Mouse (Mus musculus) heart, embryonic 13.5 days (tissue): ENCODE data around the gene Ercc1. TPM values are rescaled to one million over a fixed set of nuclear protein-coding genes. Genes with fewer than 3 reads are reported as not detected.

ENCODE experiments used
- ATAC-seq: fragments of 200-750 bp; cut with Nextera tagmentation; 2 replicates; pipeline ENCODE4 v1.8.0; 2017; ENCODE audit warnings: moderate TSS enrichment; ENCODE audit not compliant: insufficient number of reproducible peaks, low FRiP score, low TSS enrichment; ENCODE audit errors: extremely low read depth
- H3K27ac ChIP-seq: fragments of 300-500 bp; sonication (generic); replicated peaks from 2 replicates; pipeline ENCODE4 v1.5.1; 2015; ENCODE audit warnings: moderate library complexity, mild to moderate bottlenecking, inconsistent platforms
- H3K27me3 ChIP-seq: fragments of 300-500 bp; sonication (generic); replicated peaks from 2 replicates; pipeline ENCODE4 v1.6.1; 2015; ENCODE audit warnings: mild to moderate bottlenecking, inconsistent platforms
- H3K36me3 ChIP-seq: fragments of 300-500 bp; sonication (generic); 2 replicates; pipeline ENCODE4 v1.6.1; 2015; ENCODE audit warnings: mild to moderate bottlenecking, inconsistent platforms
- H3K4me1 ChIP-seq: fragments of 300-500 bp; sonication (generic); 2 replicates; pipeline ENCODE4 v1.6.1; 2015; ENCODE audit warnings: inconsistent platforms
- H3K4me2 ChIP-seq: fragments of 300-500 bp; sonication (generic); 2 replicates; pipeline ENCODE4 v1.6.1; 2015; ENCODE audit warnings: inconsistent platforms, mild to moderate bottlenecking, moderate library complexity
- H3K4me3 ChIP-seq: fragments of 300-500 bp; sonication (generic); 2 replicates; pipeline ENCODE4 v1.5.1; 2015; ENCODE audit warnings: moderate library complexity, mild to moderate bottlenecking, inconsistent platforms
- H3K9ac ChIP-seq: fragments of 300-500 bp; sonication (generic); 2 replicates; pipeline ENCODE4 v1.6.1; 2015; ENCODE audit warnings: inconsistent platforms, mild to moderate bottlenecking, moderate library complexity
- H3K9me3 ChIP-seq: fragments of 300-500 bp; sonication (generic); 2 replicates; pipeline ENCODE4 v1.6.1; 2016; ENCODE audit warnings: inconsistent platforms
- WGBS: fragments of 180-500 bp; shearing (Covaris S2); methylation state at CpG from one replicate; pipeline ENCODE4 v1.1.7; 2015; ENCODE audit warnings: mixed read lengths; 5-methylcytosine and 5-hydroxymethylcytosine counted together
- polyA plus RNA-seq: library from polyadenylated mRNA; unstranded; fragments of >200 nt; fragmentation: Nextera tagmentation; extraction: Ambion mirVana; gene quantifications from 2 replicates; pipeline ENCODE4 v1.2.1, GENCODE M21; 2015

Ercc1 gene
- polyA plus RNA-seq, 1 experiment from 2014 or later, result 62.7 TPM

DNA sequence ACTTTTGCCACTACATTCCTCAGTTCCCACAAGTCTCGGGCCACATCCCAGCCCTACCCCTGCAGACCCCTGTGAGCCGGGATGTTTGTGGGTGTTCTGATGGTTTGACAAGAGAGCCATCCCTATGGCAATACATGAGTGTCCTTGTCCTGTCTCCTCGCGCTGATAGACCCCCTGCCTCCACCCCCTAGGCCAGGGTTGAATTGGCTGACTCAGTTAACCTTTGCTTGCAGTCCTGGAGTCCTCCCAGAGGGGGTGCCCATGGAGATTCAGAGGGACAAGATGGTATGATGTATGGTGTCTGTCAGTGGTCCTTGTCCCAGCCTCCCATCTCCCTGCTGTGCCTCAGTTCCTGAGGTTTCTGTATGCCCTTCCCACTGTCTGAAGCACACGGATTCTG is 30.5 kb upstream of the Ercc1 start:
- Histone ChIP-seq H3K4me3 (no peak overlapping the region), H3K36me3 (no peaks in the 10 kb centered on the region), H3K4me2 (no peak overlapping the region), H3K27ac (no peak overlapping the region), H3K9me3 (no peaks in the 10 kb centered on the region), H3K9ac (no peak overlapping the region), H3K4me1 (peaks cover 18% of the 10 kb centered on the region), H3K27me3 (peaks cover 53% of the 10 kb centered on the region)
- WGBS, result 45% methylated on average over 5 of the region's 5 CpGs
- no peak for ATAC-seq

DNA sequence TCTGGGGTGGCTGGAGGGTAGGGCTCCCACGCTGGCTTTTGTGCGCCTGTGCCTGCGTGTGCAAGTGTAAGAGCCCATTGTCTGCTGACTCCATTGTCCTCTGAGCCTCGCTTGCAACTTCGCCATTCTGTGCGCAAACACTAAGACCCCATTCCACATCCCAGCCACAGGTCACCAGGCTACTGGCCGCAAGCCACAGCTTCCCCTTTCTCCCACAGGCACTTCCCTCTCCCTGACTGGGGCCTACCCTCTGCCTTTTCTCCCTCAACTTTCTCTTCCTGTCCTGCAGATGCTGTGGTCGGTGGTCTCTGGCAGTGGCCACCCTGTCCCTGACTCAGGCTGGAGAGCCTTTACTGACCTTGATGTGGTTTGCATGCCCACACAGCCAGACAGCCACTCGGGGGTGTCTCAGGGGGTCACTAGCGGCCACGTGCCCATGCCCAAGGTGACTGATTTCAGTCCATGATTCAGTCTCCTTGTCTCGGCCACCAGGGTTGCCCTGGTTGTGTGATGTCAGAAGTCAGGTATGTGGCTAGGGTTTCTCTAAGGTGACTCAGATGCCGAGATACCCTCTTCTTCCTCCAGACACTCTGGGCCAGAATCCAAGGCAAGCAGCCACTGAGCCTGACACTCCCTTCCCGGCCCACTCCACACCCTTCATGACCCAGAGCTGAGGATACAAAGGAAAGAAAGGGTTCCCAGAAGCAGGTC is 28.0 kb upstream of the Ercc1 start:
- ATAC-seq, result no peak
- Histone ChIP-seq H3K4me2 (no peak overlapping the region), H3K9ac (peak overlapping the region; percentile 28), H3K27me3 (peaks cover 53% of the 10 kb centered on the region), H3K4me1 (peaks cover 23% of the 10 kb centered on the region), H3K4me3 (no peak overlapping the region), H3K9me3 (no peaks in the 10 kb centered on the region), H3K27ac (no peak overlapping the region), H3K36me3 (no peaks in the 10 kb centered on the region)
- 48% methylated on average over 14 of the region's 14 CpGs for WGBS

DNA sequence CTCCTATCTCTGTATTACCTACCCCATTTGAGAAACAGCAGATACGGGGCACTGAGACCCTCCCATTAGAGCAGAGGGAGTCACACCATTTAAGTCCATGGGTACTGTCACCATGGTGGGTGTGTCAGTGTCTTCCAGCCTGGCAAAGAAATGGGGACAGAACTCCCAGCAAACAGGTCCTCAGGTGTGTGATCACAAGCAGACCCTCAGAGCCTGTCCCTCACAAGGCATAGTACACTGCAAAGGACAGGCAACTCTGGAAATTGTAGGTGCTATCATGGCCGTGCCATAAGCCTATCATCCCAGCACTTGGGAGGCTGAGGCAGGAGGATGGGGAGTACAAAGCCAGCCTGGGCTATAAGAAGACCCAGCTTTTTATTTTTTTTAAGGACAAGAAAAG is 26.4 kb upstream of the Ercc1 start:
- Histone ChIP-seq H3K9ac (no peak overlapping the region), H3K36me3 (no peaks in the 10 kb centered on the region), H3K9me3 (no peaks in the 10 kb centered on the region), H3K4me2 (no peak overlapping the region), H3K4me3 (no peak overlapping the region), H3K27me3 (peaks cover 50% of the 10 kb centered on the region), H3K4me1 (peaks cover 25% of the 10 kb centered on the region), H3K27ac (no peak overlapping the region)
- no peak for ATAC-seq
- WGBS, result 69% methylated on average over 2 of the region's 2 CpGs

DNA sequence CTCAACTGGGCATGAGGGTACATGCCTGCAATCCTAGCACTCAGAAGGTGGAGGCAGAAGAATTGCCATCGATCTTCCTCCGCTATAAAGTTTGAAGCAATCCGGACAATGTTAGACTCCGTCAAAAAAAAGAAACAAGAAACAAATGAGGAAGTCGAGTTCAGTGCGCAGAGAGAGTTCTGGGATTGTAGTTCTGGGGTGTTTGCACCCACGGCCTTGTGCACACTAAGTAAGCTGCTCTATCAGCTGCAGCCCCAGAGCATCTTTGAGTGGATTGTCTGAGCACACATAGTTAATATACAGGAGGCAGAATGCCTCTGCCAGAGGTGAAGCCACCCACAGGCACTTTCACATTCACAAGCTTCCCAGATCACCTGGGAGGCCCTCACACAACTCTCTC is 25.9 kb upstream of the Ercc1 start:
- 71% methylated on average over 7 of the region's 7 CpGs for WGBS
- H3K36me3 ChIP-seq, result no peaks in the 10 kb centered on the region
- H3K27ac ChIP-seq, result no peak overlapping the region
- H3K4me1 ChIP-seq, result peaks cover 25% of the 10 kb centered on the region
- no peaks in the 10 kb centered on the region for H3K9me3 ChIP-seq
- no peak overlapping the region for H3K9ac ChIP-seq
- H3K27me3 ChIP-seq, result peaks cover 47% of the 10 kb centered on the region
- no peak overlapping the region for H3K4me2 ChIP-seq
- H3K4me3 ChIP-seq, result no peak overlapping the region
- no peak for ATAC-seq

DNA sequence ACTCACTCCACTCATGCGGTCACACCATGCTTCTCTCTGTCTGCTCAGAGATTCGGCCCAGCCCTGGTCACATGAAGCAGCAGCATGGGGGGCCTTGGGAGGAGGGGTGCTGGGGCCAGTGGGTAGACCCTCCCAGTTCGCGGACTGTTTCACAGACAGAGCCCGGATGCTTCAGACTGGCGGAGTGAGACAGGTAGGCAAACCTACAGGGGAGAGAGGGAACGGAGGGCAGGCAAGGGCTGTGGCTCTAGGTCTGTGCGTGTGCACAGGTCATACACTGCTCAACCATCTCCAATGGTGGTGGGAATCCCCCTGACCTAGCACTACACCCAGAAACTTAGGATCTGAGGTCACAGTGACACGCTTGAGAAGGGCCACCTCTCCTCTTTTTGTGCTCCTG is 25.1 kb upstream of the Ercc1 start:
- peak overlapping the region; percentile 42 for H3K27ac ChIP-seq
- no peak; the same call in 1 of the 2 replicates for ATAC-seq

DNA sequence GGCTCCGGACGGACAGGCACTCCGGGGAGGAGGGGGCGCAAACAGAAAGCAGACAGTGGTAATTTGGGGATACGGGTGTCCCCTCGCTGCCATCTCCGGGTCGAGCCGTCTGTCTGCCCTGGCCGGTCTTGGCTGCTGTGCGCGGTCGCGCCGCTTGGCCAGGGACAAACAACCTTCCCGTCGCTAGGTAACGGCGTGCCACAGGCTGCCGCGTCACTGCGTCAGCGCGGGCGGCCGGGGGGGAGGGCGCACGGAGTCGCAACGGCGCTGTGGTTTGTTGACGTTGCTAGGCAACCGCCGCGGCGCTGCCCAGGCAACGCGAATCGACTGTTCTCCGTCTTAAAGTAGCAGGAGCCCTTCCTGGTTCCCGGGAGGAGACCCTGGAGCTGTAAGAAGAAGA is 24.7 kb upstream of the Ercc1 start:
- WGBS, result under 1% methylated on average over 40 of the region's 41 CpGs
- Histone ChIP-seq H3K27ac (peak overlapping the region; percentile 42; the same call in 1 of the 2 replicates), H3K4me1 (peaks cover 25% of the 10 kb centered on the region), H3K9ac (peak overlapping the region; percentile 83), H3K4me3 (peak overlapping the region; percentile 57), H3K4me2 (peak overlapping the region; percentile 89), H3K27me3 (peaks cover 35% of the 10 kb centered on the region), H3K36me3 (no peaks in the 10 kb centered on the region), H3K9me3 (no peaks in the 10 kb centered on the region)
- ATAC-seq, result peak; percentile 86

More for the DNA sequence above, 25.1 kb upstream of the Ercc1 start:
- H3K27me3 ChIP-seq, result peaks cover 39% of the 10 kb centered on the region
- H3K36me3 ChIP-seq, result no peaks in the 10 kb centered on the region
- peak overlapping the region; percentile 57 for H3K4me3 ChIP-seq
- H3K9me3 ChIP-seq, result no peaks in the 10 kb centered on the region
- WGBS, result 18% methylated on average over 9 of the region's 9 CpGs
- peak overlapping the region; percentile 83 for H3K9ac ChIP-seq
- H3K4me1 ChIP-seq, result peaks cover 25% of the 10 kb centered on the region
- peak overlapping the region; percentile 89 for H3K4me2 ChIP-seq

DNA sequence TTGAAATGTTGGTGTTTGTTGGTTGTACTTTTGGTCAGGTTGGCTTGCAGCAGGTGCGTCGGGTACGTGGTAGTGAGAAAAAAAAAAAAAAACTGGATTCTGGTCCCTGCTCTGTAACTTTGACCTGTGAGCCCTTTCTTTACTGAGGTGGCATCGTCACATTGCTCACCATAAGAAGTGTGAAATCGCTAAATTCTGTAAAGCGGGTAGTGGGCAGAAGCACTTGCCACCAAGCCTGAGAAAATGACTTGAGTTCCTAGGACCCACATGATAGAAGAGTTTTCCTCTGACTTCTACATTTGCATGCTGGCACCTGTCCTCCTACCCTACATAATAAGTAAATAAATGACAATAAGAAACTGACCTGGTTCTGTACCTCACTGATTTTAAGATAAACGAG is 23.9 kb upstream of the Ercc1 start:
- peaks cover 29% of the 10 kb centered on the region for H3K4me1 ChIP-seq
- peak overlapping the region; percentile 57 for H3K4me3 ChIP-seq
- H3K27me3 ChIP-seq, result peaks cover 28% of the 10 kb centered on the region
- H3K9ac ChIP-seq, result peak overlapping the region; percentile 70
- 40% methylated on average over 7 of the region's 7 CpGs for WGBS
- peak overlapping the region; percentile 13; the same call in 1 of the 2 replicates for H3K27ac ChIP-seq
- no peaks in the 10 kb centered on the region for H3K36me3 ChIP-seq
- peak overlapping the region; percentile 89 for H3K4me2 ChIP-seq
- no peak for ATAC-seq
- H3K9me3 ChIP-seq, result no peaks in the 10 kb centered on the region

DNA sequence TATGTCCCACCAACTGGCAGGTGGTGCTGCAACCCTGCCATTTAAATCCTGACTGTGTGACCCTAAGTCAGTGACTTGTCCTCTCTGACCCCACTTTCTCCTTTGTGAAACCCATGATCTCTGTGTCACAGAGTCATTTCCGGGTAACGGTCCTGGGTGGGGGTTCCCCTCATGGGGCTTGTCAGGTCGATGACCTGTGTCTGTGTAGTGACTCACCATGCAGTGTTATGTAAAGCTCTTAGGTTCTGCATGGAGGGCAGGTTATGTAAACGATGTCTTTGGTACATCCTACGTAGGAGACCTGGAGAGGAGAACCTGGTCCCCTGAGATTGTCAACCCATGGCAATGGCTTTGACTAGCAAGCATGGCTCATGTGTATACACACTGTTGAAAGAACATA is 23.1 kb upstream of the Ercc1 start:
- Histone ChIP-seq H3K4me1 (peaks cover 35% of the 10 kb centered on the region), H3K9me3 (no peaks in the 10 kb centered on the region), H3K36me3 (no peaks in the 10 kb centered on the region), H3K4me3 (no peak overlapping the region), H3K27me3 (peaks cover 22% of the 10 kb centered on the region; the same call in 1 of the 2 replicates), H3K4me2 (no peak overlapping the region), H3K9ac (no peak overlapping the region), H3K27ac (no peak overlapping the region)
- no peak for ATAC-seq
- 65% methylated on average over 5 of the region's 5 CpGs for WGBS

DNA sequence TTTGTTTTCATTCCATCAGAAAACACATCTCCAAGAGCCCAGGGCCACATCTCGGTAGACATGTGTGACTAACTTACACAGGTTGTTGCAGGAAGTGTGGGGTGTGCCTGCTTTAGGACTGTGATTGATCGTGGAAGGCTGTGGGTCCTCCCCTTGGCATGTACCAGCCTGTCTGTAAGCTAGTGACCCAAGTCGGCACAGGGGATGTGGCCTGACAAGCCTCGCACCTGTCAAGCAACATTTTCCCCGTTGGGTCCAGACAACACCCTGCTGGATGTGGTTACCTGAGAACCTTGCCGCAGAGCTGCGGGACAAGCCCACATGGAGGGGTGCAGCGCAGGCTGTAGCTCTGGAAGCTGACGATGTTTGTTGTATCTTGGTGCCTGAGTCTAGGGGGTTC is 22.1 kb upstream of the Ercc1 start:
- no peaks in the 10 kb centered on the region for H3K36me3 ChIP-seq
- H3K4me3 ChIP-seq, result no peak overlapping the region
- H3K27me3 ChIP-seq, result peaks cover 19% of the 10 kb centered on the region; the same call in 1 of the 2 replicates
- no peak for ATAC-seq
- H3K4me1 ChIP-seq, result peaks cover 37% of the 10 kb centered on the region
- no peaks in the 10 kb centered on the region for H3K9me3 ChIP-seq
- no peak overlapping the region for H3K4me2 ChIP-seq
- no peak overlapping the region for H3K27ac ChIP-seq
- WGBS, result 39% methylated on average over 9 of the region's 9 CpGs
- H3K9ac ChIP-seq, result no peak overlapping the region

DNA sequence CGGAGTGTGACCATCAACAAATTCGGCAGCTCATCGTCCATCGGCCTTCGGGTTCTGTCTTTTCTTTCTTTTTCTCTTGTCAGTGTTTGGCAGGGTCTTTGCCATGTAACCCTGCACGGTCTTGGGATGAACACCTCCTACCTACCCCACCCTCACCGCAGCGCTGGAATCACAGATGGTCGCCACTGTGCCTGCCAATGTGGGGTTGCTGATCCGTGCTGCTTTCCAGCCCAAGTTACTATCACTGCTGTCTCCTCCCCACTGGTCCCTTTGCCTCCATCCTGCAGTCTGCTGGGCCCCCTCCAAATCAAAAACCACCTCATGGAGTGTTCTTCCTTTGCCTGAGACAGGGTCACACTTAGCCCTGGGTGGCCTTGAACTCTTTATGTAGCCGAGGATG is 20.4 kb upstream of the Ercc1 start:
- Histone ChIP-seq H3K4me2 (no peak overlapping the region), H3K4me1 (peaks cover 44% of the 10 kb centered on the region), H3K4me3 (no peak overlapping the region), H3K27ac (no peak overlapping the region), H3K9me3 (no peaks in the 10 kb centered on the region), H3K27me3 (peaks cover 7% of the 10 kb centered on the region; the same call in 1 of the 2 replicates), H3K36me3 (no peaks in the 10 kb centered on the region), H3K9ac (no peak overlapping the region)
- no peak for ATAC-seq
- WGBS, result 83% methylated on average over 11 of the region's 11 CpGs

DNA sequence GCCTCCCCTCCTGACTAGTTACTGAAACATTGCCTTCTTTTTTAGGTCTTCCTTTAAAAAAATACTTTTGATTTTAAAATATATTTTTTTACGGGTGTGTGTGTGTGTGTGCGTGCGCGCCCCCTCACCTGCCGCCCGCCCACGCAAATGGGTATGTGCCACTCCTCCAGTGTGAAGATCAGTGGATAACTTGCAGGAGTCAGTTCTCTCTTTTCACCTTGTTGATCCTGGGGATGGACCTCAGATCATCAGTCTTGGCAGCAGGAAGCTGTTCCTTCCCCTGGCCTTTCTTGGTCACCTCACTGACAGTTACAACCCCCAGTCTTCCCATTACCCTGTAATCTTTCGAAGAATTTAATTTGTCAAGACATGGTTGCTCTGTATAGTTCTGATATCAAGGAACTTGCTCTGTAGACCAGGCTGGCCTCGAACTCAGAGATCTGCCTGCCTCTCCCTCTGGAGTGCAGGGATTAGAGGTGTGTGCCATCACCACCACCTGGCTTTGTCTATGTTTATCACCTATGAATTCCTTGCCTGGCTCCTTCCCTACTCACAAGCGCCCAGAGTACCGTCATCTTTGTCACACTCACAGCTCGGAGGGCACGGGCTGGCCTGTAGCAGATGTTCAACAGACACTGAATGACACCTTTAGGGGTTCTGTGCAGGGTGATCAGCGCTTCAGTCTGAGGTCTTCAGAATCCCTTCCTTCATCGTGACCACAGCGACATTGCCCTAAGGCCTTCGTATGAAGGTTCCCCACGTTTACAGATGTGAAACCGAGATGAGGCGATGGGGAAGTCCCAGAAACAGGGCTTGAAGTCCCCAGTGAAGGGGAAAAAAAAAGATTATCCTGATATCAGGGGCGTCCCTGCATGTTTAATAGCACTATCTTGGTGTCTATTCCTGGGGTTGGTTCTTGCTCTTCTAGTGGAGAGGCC is 19.0 kb upstream of the Ercc1 start:
- 62% methylated on average over 21 of the region's 21 CpGs for WGBS
- H3K4me2 ChIP-seq, result peak overlapping the region; percentile 73
- H3K4me1 ChIP-seq, result peaks cover 44% of the 10 kb centered on the region
- H3K36me3 ChIP-seq, result no peaks in the 10 kb centered on the region
- peaks cover 7% of the 10 kb centered on the region; the same call in 1 of the 2 replicates for H3K27me3 ChIP-seq
- peak overlapping the region; percentile 44 for H3K4me3 ChIP-seq
- peak overlapping the region; percentile 90; the same call in 1 of the 2 replicates for H3K27ac ChIP-seq
- no peaks in the 10 kb centered on the region for H3K9me3 ChIP-seq
- ATAC-seq, result no peak
- peak overlapping the region; percentile 65 for H3K9ac ChIP-seq
